Mouse (Mus musculus) midbrain, postnatal 0 days (tissue): ENCODE results near the gene Rtel1. TPM values are rescaled to one million over a fixed set of nuclear protein-coding genes. Genes with fewer than 3 reads are reported as not detected.

Source experiments
- ATAC-seq: fragments of 200-750 bp; cut with Nextera tagmentation; 2 replicates; pipeline ENCODE4 v1.8.0; 2017; ENCODE audit warnings: moderate number of reproducible peaks, mild to moderate bottlenecking, moderate TSS enrichment, moderate library complexity; ENCODE audit not compliant: low FRiP score
- DNase-seq: peaks from one replicate; pipeline ENCODE4 v3.0.0-alpha.2; 2015; ENCODE audit warnings: low spot score
- H3K27ac ChIP-seq: fragments of 300-500 bp; sonication (generic); 2 replicates; pipeline ENCODE4 v1.5.1; 2014; ENCODE audit warnings: low read depth, mild to moderate bottlenecking, low read length, mixed read lengths
- H3K27me3 ChIP-seq: fragments of 300-500 bp; sonication (generic); 2 replicates; pipeline ENCODE4 v1.6.1; 2014; ENCODE audit warnings: low read length, control low read depth, mixed read lengths; ENCODE audit not compliant: insufficient read depth
- H3K36me3 ChIP-seq: fragments of 300-500 bp; sonication (generic); 2 replicates; pipeline ENCODE4 v1.6.1; 2014; ENCODE audit warnings: low read length, control low read depth, mixed read lengths; ENCODE audit not compliant: insufficient read depth
- H3K4me1 ChIP-seq: fragments of 300-500 bp; sonication (generic); 2 replicates; pipeline ENCODE4 v1.6.1; 2014; ENCODE audit warnings: mild to moderate bottlenecking, control low read depth, antibody characterized with exemption, low read length, mixed read lengths; ENCODE audit not compliant: insufficient read depth
- H3K4me2 ChIP-seq: fragments of 300-500 bp; sonication (generic); 2 replicates; pipeline ENCODE4 v1.6.1; 2014; ENCODE audit warnings: low read depth, mild to moderate bottlenecking, low read length, mixed read lengths; ENCODE audit not compliant: poor library complexity, severe bottlenecking
- H3K4me3 ChIP-seq: fragments of 300-500 bp; sonication (generic); 2 replicates; pipeline ENCODE4 v1.5.1; 2014; ENCODE audit warnings: low read depth, mild to moderate bottlenecking, low read length, moderate library complexity
- H3K9ac ChIP-seq: fragments of 300-500 bp; sonication (generic); replicated peaks from 2 replicates; pipeline ENCODE4 v1.6.1; 2014; ENCODE audit warnings: mild to moderate bottlenecking, low read length, moderate library complexity, mixed read lengths; ENCODE audit not compliant: poor library complexity, severe bottlenecking
- H3K9me3 ChIP-seq: fragments of 300-500 bp; sonication (generic); 2 replicates; pipeline ENCODE4 v1.6.1; 2016; ENCODE audit warnings: low read length, control low read depth
- CTCF ChIP-seq: IDR thresholded peaks from 2 replicates; pipeline ENCODE4 v1.5.1; 2016; ENCODE audit warnings: antibody characterized with exemption, mild to moderate bottlenecking
- WGBS: fragments of 180-500 bp; shearing (Covaris S2); extraction: QIAGEN DNeasy Blood & Tissue Kit; methylation state at CpG from one replicate; pipeline ENCODE4 v1.1.7; 2014; 5-methylcytosine and 5-hydroxymethylcytosine counted together
- polyA plus RNA-seq: library from polyadenylated mRNA; unstranded; fragments of >200 nt; fragmentation: Nextera tagmentation; extraction: Ambion mirVana; gene quantifications from 2 replicates; pipeline ENCODE4 v1.2.1, GENCODE M21; 2015
- total RNA-seq: library from RNA; depleted of rRNA; stranded (reverse); fragments of >200 nt; gene quantifications from 2 replicates; pipeline ENCODE4 v1.2.3, GENCODE M21; 2014

The Rtel1 gene
- total and polyA plus RNA-seq, 2 experiments from 2014 or later = 27.4 to 46.6 TPM

GRCm38 (mm10) chr2:181365655-181366075 lies 46.1 kb downstream of the Rtel1 start:
- Histone ChIP-seq H3K27me3 (no peaks in the 10 kb centered on the region), H3K4me1 (peaks cover 16% of the 10 kb centered on the region), H3K36me3 (peaks cover 18% of the 10 kb centered on the region), H3K9ac (peak overlapping the region; percentile 86), H3K27ac (peak overlapping the region; percentile 92), H3K9me3 (no peaks in the 10 kb centered on the region), H3K4me3 (peak overlapping the region; percentile 83), H3K4me2 (peak overlapping the region; percentile 98)
- ATAC-seq (peak; percentile 64), DNase-seq (peak; percentile 8)
- TF ChIP-seq CTCF = no peak
- WGBS = 1% methylated on average over 20 of the region's 20 CpGs

- DNase-seq (no peak), ATAC-seq (no peak)
- WGBS = 97% methylated on average over 5 of the region's 5 CpGs
- no peak overlapping the region for H3K4me3 ChIP-seq
- no peaks in the 10 kb centered on the region for H3K27me3 ChIP-seq
- peak; percentile 33 for TF ChIP-seq CTCF
- no peaks in the 10 kb centered on the region; the same call in 1 of the 2 replicates for H3K36me3 ChIP-seq
- no peaks in the 10 kb centered on the region for H3K9me3 ChIP-seq
- peaks cover 10% of the 10 kb centered on the region for H3K4me1 ChIP-seq
- no peak overlapping the region for H3K27ac ChIP-seq
- no peak overlapping the region for H3K4me2 ChIP-seq
- no peak overlapping the region for H3K9ac ChIP-seq
Observed at GRCm38 (mm10) chr2:181370001-181370400, 50.5 kb downstream of the Rtel1 start.

GRCm38 (mm10) chr2:181375787-181376186 lies 56.2 kb downstream of the Rtel1 start:
- DNase-seq (peak; percentile 40), ATAC-seq (no peak)
- 95% methylated on average over 2 of the region's 2 CpGs for WGBS

GRCm38 (mm10) chr2:181377230-181377629 lies 57.7 kb downstream of the Rtel1 start:
- TF ChIP-seq CTCF = no peak
- Histone ChIP-seq H3K4me1 (no peaks in the 10 kb centered on the region), H3K27ac (no peak overlapping the region), H3K27me3 (no peaks in the 10 kb centered on the region), H3K36me3 (peaks cover 39% of the 10 kb centered on the region), H3K9ac (no peak overlapping the region), H3K9me3 (no peaks in the 10 kb centered on the region), H3K4me3 (no peak overlapping the region), H3K4me2 (no peak overlapping the region)
- no peak for ATAC-seq
- WGBS = 93% methylated on average over 2 of the region's 2 CpGs
- no peak for DNase-seq

More at GRCm38 (mm10) chr2:181375787-181376186, 56.2 kb downstream of the Rtel1 start:
- no peak overlapping the region for H3K4me3 ChIP-seq
- H3K4me1 ChIP-seq = no peaks in the 10 kb centered on the region
- H3K9me3 ChIP-seq = no peaks in the 10 kb centered on the region
- no peak overlapping the region for H3K9ac ChIP-seq
- H3K4me2 ChIP-seq = no peak overlapping the region
- peak; percentile 62 for TF ChIP-seq CTCF
- H3K27ac ChIP-seq = no peak overlapping the region
- peaks cover 27% of the 10 kb centered on the region for H3K36me3 ChIP-seq
- H3K27me3 ChIP-seq = no peaks in the 10 kb centered on the region

GRCm38 (mm10) chr2:181378701-181379100 lies 59.2 kb downstream of the Rtel1 start:
- no peak for TF ChIP-seq CTCF
- H3K27me3 ChIP-seq = no peaks in the 10 kb centered on the region
- H3K4me2 ChIP-seq = no peak overlapping the region
- H3K36me3 ChIP-seq = peaks cover 51% of the 10 kb centered on the region
- no peak overlapping the region for H3K9ac ChIP-seq
- no peaks in the 10 kb centered on the region for H3K9me3 ChIP-seq
- WGBS = 94% methylated on average over 5 of the region's 5 CpGs
- H3K4me3 ChIP-seq = no peak overlapping the region
- no peak overlapping the region for H3K27ac ChIP-seq
- no peak for DNase-seq
- ATAC-seq = no peak
- H3K4me1 ChIP-seq = no peaks in the 10 kb centered on the region

GRCm38 (mm10) chr2:181379778-181380177 lies 60.2 kb downstream of the Rtel1 start, which contains the start of gene Lime1:
Gene Lime1, plus strand, starts transcription at chr2:181380078.
- ATAC-seq (no peak), DNase-seq (no peak)
- H3K36me3 ChIP-seq = peaks cover 51% of the 10 kb centered on the region
- H3K27me3 ChIP-seq = no peaks in the 10 kb centered on the region
- no peaks in the 10 kb centered on the region for H3K9me3 ChIP-seq
- TF ChIP-seq CTCF = no peak
- H3K27ac ChIP-seq = no peak within 1 kb of the TSS
- 95% methylated on average over 12 of the region's 12 CpGs for WGBS
- no peak within 1 kb of the TSS for H3K4me3 ChIP-seq
- no peaks in the 10 kb centered on the region for H3K4me1 ChIP-seq
- no peak within 1 kb of the TSS for H3K9ac ChIP-seq
- no peak within 1 kb of the TSS for H3K4me2 ChIP-seq
